Mouse (Mus musculus) heart, embryonic 16.5 days (tissue): ENCODE data around the gene Nfyb. TPM values are rescaled to one million over a fixed set of nuclear protein-coding genes. Genes with fewer than 3 reads are reported as not detected.

ENCODE experiments used
- ATAC-seq: fragments of 200-750 bp; cut with Nextera tagmentation; replicated peaks from 2 replicates; pipeline ENCODE4 v1.8.0; 2017; ENCODE audit warnings: moderate number of reproducible peaks; ENCODE audit not compliant: insufficient read depth, low FRiP score; ENCODE audit errors: extremely low read depth
- H3K27ac ChIP-seq: fragments of 300-500 bp; sonication (generic); 2 replicates; pipeline ENCODE4 v1.5.1; 2014; ENCODE audit warnings: mild to moderate bottlenecking, low read length, control low read depth, moderate library complexity
- H3K27me3 ChIP-seq: fragments of 300-500 bp; sonication (generic); 2 replicates; pipeline ENCODE4 v1.6.1; 2014; ENCODE audit warnings: low read length, mixed read lengths; ENCODE audit not compliant: control insufficient read depth, insufficient read depth
- H3K36me3 ChIP-seq: fragments of 300-500 bp; sonication (generic); 2 replicates; pipeline ENCODE4 v1.6.1; 2014; ENCODE audit not compliant: control insufficient read depth, insufficient read depth
- H3K4me1 ChIP-seq: fragments of 300-500 bp; sonication (generic); 2 replicates; pipeline ENCODE4 v1.6.1; 2014; ENCODE audit warnings: low read length, mixed read lengths; ENCODE audit not compliant: control insufficient read depth, insufficient read depth
- H3K4me2 ChIP-seq: fragments of 300-500 bp; sonication (generic); 2 replicates; pipeline ENCODE4 v1.6.1; 2014; ENCODE audit warnings: low read depth, mild to moderate bottlenecking, control low read depth, low read length
- H3K4me3 ChIP-seq: fragments of 300-500 bp; sonication (generic); 2 replicates; pipeline ENCODE4 v1.5.1; 2014; ENCODE audit warnings: mild to moderate bottlenecking, control low read depth, low read length
- H3K9ac ChIP-seq: fragments of 300-500 bp; sonication (generic); 2 replicates; pipeline ENCODE4 v1.6.1; 2014; ENCODE audit warnings: low read length, control low read depth
- H3K9me3 ChIP-seq: fragments of 300-500 bp; sonication (generic); replicated peaks from 2 replicates; pipeline ENCODE4 v1.6.1; 2016; ENCODE audit warnings: low read length; ENCODE audit not compliant: control insufficient read depth
- WGBS: fragments of 180-500 bp; shearing (Covaris S2); extraction: QIAGEN DNeasy Blood & Tissue Kit; methylation state at CpG from one replicate; pipeline ENCODE4 v1.1.7; 2014; 5-methylcytosine and 5-hydroxymethylcytosine counted together
- polyA plus RNA-seq: library from polyadenylated mRNA; unstranded; fragments of >200 nt; fragmentation: Nextera tagmentation; extraction: Ambion mirVana; gene quantifications from 2 replicates; pipeline ENCODE4 v1.2.1, GENCODE M21; 2015

Nfyb gene
- polyA plus RNA-seq, 1 experiment from 2014 or later, result 25.7 TPM

DNA sequence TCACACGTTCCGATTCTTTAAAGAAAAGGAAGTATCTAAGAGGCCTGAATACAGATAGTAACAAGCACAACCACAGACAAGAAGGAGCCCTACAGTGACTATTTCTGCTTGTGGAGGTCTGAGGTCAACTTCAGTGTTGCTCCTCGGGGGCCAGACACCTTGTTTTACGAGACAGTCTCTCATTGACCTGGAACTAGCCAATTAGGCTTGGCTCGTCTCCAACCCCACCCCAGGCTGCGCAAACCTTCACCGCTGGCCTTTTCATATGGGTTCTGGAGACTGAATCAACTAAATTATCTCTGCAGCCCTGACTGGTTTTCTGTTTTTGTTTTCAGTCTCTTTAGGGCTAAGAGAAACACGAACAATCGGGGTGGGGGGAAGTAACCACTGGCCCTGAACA lies 6.6 kb downstream of the Nfyb start:
- no peak for ATAC-seq
- 74% methylated on average over 9 of the region's 9 CpGs for WGBS
- Histone ChIP-seq H3K27ac (no peak overlapping the region), H3K9ac (no peak overlapping the region), H3K27me3 (no peaks in the 10 kb centered on the region), H3K9me3 (no peaks in the 10 kb centered on the region), H3K4me3 (no peak overlapping the region), H3K4me1 (peaks cover 14% of the 10 kb centered on the region), H3K4me2 (no peak overlapping the region), H3K36me3 (peaks cover 72% of the 10 kb centered on the region)

DNA sequence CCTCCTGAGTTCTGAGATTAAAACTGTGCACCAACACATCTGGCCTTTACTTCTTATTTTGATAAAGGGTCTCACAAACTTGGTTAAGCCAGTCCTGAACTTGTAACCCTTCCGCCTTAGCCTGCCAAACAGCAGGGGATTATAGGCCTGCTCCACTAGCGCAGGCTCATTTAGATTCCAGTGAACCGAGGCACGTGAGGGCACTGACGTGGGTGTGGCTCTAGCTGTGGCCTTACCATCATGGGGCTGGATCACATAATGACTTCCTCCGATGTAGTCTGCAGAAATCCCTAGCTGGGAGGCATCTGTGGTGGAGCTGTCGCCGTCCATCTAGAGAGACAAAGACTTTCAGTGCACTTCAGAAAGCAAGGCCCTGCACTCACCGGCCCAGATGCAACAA lies 7.5 kb downstream of the Nfyb start:
- Histone ChIP-seq H3K4me1 (peaks cover 10% of the 10 kb centered on the region), H3K27ac (no peak overlapping the region), H3K36me3 (peaks cover 80% of the 10 kb centered on the region), H3K4me3 (no peak overlapping the region), H3K9me3 (no peaks in the 10 kb centered on the region), H3K27me3 (no peaks in the 10 kb centered on the region), H3K4me2 (no peak overlapping the region), H3K9ac (no peak overlapping the region)
- WGBS, result 94% methylated on average over 9 of the region's 9 CpGs
- no peak for ATAC-seq

GRCm38 (mm10) chr10:82755213-82755890 lies 8.6 kb downstream of the Nfyb start:
- Histone ChIP-seq H3K36me3 (peaks cover 81% of the 10 kb centered on the region), H3K9ac (no peak overlapping the region), H3K27me3 (no peaks in the 10 kb centered on the region), H3K27ac (no peak overlapping the region), H3K4me1 (peaks cover 1% of the 10 kb centered on the region), H3K9me3 (no peaks in the 10 kb centered on the region), H3K4me2 (no peak overlapping the region), H3K4me3 (no peak overlapping the region)
- 92% methylated on average over 11 of the region's 11 CpGs for WGBS
- no peak for ATAC-seq

DNA sequence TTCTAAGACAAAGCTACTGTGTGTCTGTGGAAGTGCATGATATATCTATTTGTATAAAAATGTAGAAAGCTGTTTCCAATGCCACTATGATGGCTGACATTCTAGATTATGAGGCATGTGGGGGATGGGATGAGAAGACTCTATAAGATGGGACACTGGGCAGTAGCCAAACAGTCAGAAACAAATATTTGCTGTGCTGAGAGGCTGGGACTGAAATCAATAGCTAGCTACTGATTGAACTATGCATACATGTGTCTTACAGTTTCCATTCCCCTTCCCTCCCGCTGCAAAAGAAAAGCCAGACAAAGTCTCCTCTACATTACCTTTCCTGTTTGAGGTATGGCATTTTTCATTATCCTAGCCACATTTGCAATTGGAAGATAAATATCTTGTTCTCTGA lies 9.3 kb downstream of the Nfyb start:
- H3K4me1 ChIP-seq, result no peaks in the 10 kb centered on the region
- no peak overlapping the region for H3K9ac ChIP-seq
- ATAC-seq, result no peak
- H3K27ac ChIP-seq, result no peak overlapping the region
- 96% methylated on average over 1 of the region's 1 CpGs for WGBS
- peaks cover 77% of the 10 kb centered on the region for H3K36me3 ChIP-seq
- no peak overlapping the region for H3K4me3 ChIP-seq
- H3K27me3 ChIP-seq, result no peaks in the 10 kb centered on the region
- H3K4me2 ChIP-seq, result no peak overlapping the region
- H3K9me3 ChIP-seq, result no peaks in the 10 kb centered on the region

DNA sequence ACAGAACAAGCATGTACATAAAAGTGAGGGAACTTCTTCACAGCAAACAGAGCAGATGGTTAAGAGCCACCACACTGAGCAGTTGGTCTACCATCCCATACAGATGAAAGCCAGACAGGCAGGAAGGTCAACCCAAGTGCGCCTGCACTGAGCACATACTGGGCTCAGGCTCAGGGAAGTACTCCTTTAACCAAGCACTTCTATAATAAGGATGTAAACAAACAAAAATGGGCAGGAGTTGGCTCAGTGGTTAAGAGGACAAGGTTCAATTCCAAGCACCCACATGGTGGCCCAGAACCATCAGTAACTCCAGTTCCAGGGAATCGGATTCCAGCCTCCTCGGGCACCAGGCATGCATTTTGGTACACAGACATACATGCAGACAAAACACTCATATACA lies 11.0 kb downstream of the Nfyb start:
- Histone ChIP-seq H3K27ac (no peak overlapping the region), H3K9ac (no peak overlapping the region)

GRCm38 (mm10) chr10:82750778-82751177 lies 13.2 kb downstream of the Nfyb start:
- Histone ChIP-seq H3K9ac (no peak overlapping the region), H3K27ac (no peak overlapping the region), H3K9me3 (no peaks in the 10 kb centered on the region), H3K4me1 (no peaks in the 10 kb centered on the region), H3K4me3 (no peak overlapping the region), H3K4me2 (no peak overlapping the region), H3K27me3 (no peaks in the 10 kb centered on the region), H3K36me3 (peaks cover 79% of the 10 kb centered on the region)
- 94% methylated on average over 6 of the region's 6 CpGs for WGBS
- ATAC-seq, result no peak

More for the DNA sequence above, 11.0 kb downstream of the Nfyb start:
- Histone ChIP-seq H3K4me1 (no peaks in the 10 kb centered on the region), H3K4me3 (no peak overlapping the region), H3K4me2 (no peak overlapping the region), H3K9me3 (no peaks in the 10 kb centered on the region), H3K27me3 (no peaks in the 10 kb centered on the region), H3K36me3 (peaks cover 79% of the 10 kb centered on the region)
- no peak for ATAC-seq
- 88% methylated on average over 3 of the region's 3 CpGs for WGBS

DNA sequence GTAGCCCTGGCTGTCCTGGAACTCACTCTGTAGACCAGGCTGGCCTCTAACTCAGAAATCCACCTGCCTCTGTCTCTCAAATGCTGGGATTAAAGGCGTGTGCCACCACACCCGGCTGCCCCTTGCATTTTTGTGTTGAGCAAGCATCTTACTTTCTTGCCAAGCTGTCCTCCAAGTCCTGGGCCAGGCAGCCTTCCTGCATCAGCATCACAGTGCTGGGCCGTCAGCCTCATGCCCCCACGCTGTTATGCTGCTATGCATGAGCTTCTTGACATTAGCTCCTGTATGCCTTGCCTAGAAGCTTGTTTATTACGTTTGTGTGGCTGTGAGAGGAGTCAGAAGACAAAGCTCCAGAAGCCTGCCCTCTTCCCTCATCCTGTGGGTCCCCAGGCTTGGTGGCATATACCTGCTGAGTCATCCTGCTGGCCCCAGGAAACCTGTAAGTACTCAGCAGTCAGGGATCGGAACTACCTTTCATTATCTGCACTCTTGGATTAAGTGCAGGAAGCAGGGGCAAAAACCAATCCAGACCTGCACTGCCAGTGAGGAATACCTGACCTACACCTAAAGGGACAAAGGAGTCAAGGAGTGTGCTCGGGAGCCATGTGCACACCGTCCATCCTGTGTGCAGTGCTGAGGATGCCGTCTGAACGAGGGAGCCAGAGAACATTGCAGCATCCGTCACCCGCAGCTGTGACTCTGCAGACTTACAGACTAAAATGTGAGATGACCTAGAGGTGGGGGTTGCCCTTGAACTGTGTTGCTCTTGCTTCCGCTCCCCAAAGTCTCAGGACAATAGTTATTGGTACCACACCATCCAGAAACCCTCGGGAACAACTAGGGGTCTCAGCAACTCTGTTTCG lies 16.7 kb downstream of the Nfyb start:
- peaks cover 65% of the 10 kb centered on the region for H3K36me3 ChIP-seq
- 81% methylated on average over 15 of the region's 15 CpGs for WGBS
- H3K4me1 ChIP-seq, result no peaks in the 10 kb centered on the region
- H3K9me3 ChIP-seq, result no peaks in the 10 kb centered on the region
- no peak overlapping the region for H3K9ac ChIP-seq
- no peak overlapping the region for H3K27ac ChIP-seq
- no peaks in the 10 kb centered on the region for H3K27me3 ChIP-seq
- no peak overlapping the region for H3K4me3 ChIP-seq
- ATAC-seq, result no peak
- H3K4me2 ChIP-seq, result no peak overlapping the region

GRCm38 (mm10) chr10:82745301-82745700 lies 18.6 kb downstream of the Nfyb start:
- H3K4me2 ChIP-seq, result no peak overlapping the region
- H3K4me1 ChIP-seq, result no peaks in the 10 kb centered on the region
- no peak overlapping the region for H3K9ac ChIP-seq
- H3K4me3 ChIP-seq, result no peak overlapping the region
- no peak overlapping the region for H3K27ac ChIP-seq
- no peaks in the 10 kb centered on the region for H3K27me3 ChIP-seq
- no peak for ATAC-seq
- no peaks in the 10 kb centered on the region for H3K9me3 ChIP-seq
- H3K36me3 ChIP-seq, result peaks cover 48% of the 10 kb centered on the region
- WGBS, result 89% methylated on average over 5 of the region's 5 CpGs

- Histone ChIP-seq H3K9ac (no peak overlapping the region), H3K4me1 (no peaks in the 10 kb centered on the region), H3K27me3 (no peaks in the 10 kb centered on the region), H3K4me2 (no peak overlapping the region), H3K9me3 (no peaks in the 10 kb centered on the region), H3K4me3 (no peak overlapping the region), H3K36me3 (peaks cover 45% of the 10 kb centered on the region), H3K27ac (no peak overlapping the region)
- 83% methylated on average over 6 of the region's 6 CpGs for WGBS
- ATAC-seq, result no peak
Observed at GRCm38 (mm10) chr10:82744296-82744695, 19.6 kb downstream of the Nfyb start.
